Mouse (Mus musculus): Measurements from ENCODE around the gene Polm.

Gene Polm

GRCm38 (mm10) chr11:5803551-5803981 lies 34.2 kb downstream of the Polm start, which contains the start of gene Pgam2:
Gene Pgam2, minus strand, starts transcription at chr11:5803733.
- DNase-seq (ENCODE audit: low spot score in 2 of 2): no peak

GRCm38 (mm10) chr11:5802457-5803217 lies 35.2 kb downstream of the Polm start:
- DNase-seq (ENCODE audit: low spot score in 2 of 2): no peak

- no peak for DNase-seq (ENCODE audit: low spot score in 2 of 2)
Measured at GRCm38 (mm10) chr11:5802005-5802404, 35.8 kb downstream of the Polm start.

- no peak for DNase-seq (ENCODE audit: low spot score in 2 of 2)
Measured at GRCm38 (mm10) chr11:5801511-5801910, 36.3 kb downstream of the Polm start.

GRCm38 (mm10) chr11:5799621-5800490 lies 38.0 kb downstream of the Polm start:
- no peak for DNase-seq (ENCODE audit: low spot score in 2 of 2)

- no peak for DNase-seq (ENCODE audit: low spot score in 2 of 2)
Measured at GRCm38 (mm10) chr11:5797928-5798327, 39.9 kb downstream of the Polm start.

- no peak for DNase-seq (ENCODE audit: low spot score in 2 of 2)
Measured at GRCm38 (mm10) chr11:5797371-5797770, 40.4 kb downstream of the Polm start.

GRCm38 (mm10) chr11:5796939-5797338 lies 40.9 kb downstream of the Polm start:
- no peak for DNase-seq (ENCODE audit: low spot score in 2 of 2)

- DNase-seq (ENCODE audit: low spot score in 2 of 2): no peak
Measured at GRCm38 (mm10) chr11:5795706-5796105, 42.1 kb downstream of the Polm start.

GRCm38 (mm10) chr11:5795290-5795689 lies 42.5 kb downstream of the Polm start:
- no peak for DNase-seq (ENCODE audit: low spot score in 2 of 2)

GRCm38 (mm10) chr11:5790431-5790830 lies 47.4 kb downstream of the Polm start:
- DNase-seq (ENCODE audit: low spot score in 2 of 2): no peak

GRCm38 (mm10) chr11:5789754-5790333 lies 48.0 kb downstream of the Polm start:
- no peak for DNase-seq (ENCODE audit: low spot score in 2 of 2)

- DNase-seq (ENCODE audit: low spot score in 2 of 2): no peak
Measured at GRCm38 (mm10) chr11:5789071-5789753, 48.6 kb downstream of the Polm start.

GRCm38 (mm10) chr11:5788056-5789014 lies 49.5 kb downstream of the Polm start, which contains the start of gene Dbnl:
Gene Dbnl, plus strand, starts transcription at chr11:5788488.
- DNase-seq (ENCODE audit: low spot score in 2 of 2): peak; percentile 87 to 91

- no peak for DNase-seq (ENCODE audit: low spot score in 2 of 2)
Measured at GRCm38 (mm10) chr11:5787671-5788055, 50.2 kb downstream of the Polm start.

GRCm38 (mm10) chr11:5785732-5786131 lies 52.1 kb downstream of the Polm start:
- DNase-seq (ENCODE audit: low spot score in 2 of 2): no peak

- DNase-seq (ENCODE audit: low spot score in 2 of 2): no peak
Measured at GRCm38 (mm10) chr11:5782199-5782944, 55.4 kb downstream of the Polm start.

GRCm38 (mm10) chr11:5780035-5780499 lies 57.7 kb downstream of the Polm start:
- DNase-seq (ENCODE audit: low spot score in 2 of 2): no peak

GRCm38 (mm10) chr11:5778481-5778880 lies 59.3 kb downstream of the Polm start:
- DNase-seq (ENCODE audit: low spot score in 2 of 2): no peak

Data from frontal cortex, postnatal 25 days (tissue).